Mouse (Mus musculus): ENCODE results near the gene Ndufb11. TPM values are rescaled to one million over a fixed set of nuclear protein-coding genes. Genes with fewer than 3 reads are reported as not detected.

Gene Ndufb11
- 192 and 201 TPM in 2 replicates for polyA plus RNA-seq (2016; fragmentation: Nextera tagmentation; extraction: Ambion mirVana)

DNA sequence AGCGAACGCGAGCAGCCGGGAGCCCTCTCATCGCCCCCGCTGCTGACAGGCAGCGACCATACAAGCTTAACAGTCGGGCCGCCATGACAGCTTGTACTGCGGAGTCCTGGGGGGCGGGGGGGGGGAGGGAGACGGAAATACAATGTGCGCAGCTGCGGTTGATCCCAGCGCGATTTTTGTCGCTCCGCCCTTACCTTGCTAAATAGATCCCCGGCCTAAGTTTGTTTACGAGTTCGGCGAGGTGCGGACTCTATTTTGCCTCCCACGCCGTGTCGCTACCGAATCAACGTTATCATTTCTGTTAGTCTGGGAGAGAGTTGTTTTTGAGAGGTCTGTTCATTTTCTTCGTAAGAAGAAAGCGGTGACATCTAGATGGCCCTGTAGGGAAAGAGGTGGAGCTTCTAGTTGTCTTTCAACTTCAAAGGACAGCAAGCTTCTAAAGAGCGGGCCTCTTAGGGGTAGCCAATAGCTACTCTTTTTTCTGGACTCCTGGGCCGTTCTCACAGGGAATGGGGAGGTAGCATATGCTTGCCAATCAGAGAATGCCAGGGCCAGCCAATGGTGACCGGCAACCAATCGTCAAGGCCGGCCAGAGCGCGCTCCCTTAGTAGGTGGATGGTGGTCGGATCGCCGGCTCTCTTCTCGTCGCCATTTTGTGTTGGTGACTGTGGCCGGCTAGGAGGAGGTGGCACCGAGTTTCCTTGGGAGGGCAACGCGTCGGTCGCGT lies at the start of gene Ndufb11, which contains the start of gene Rbm10:
Gene Ndufb11 (minus strand): TSS at position 444 of the 727 bp plus-strand sequence.
Gene Rbm10 (plus strand): TSS at position 328 of the 727 bp plus-strand sequence.
- 18% methylated on average over 49 of the region's 49 CpGs for WGBS
- ATAC-seq (ENCODE audit: low FRiP score): peak; percentile 97
- peak within 1 kb of the TSS; percentile 93 for H3K27ac ChIP-seq
- no peaks in the 10 kb centered on the region; the same call in 1 of the 2 replicates for H3K36me3 ChIP-seq
- H3K4me2 ChIP-seq (replicated peaks): peak within 1 kb of the TSS; percentile 60
- H3K9me3 ChIP-seq (replicated peaks): no peaks in the 10 kb centered on the region
- peaks cover 12% of the 10 kb centered on the region; the same call in 1 of the 2 replicates for H3K4me1 ChIP-seq
- no peaks in the 10 kb centered on the region for H3K27me3 ChIP-seq
- H3K9ac ChIP-seq: peak within 1 kb of the TSS; percentile 75
- H3K4me3 ChIP-seq: peak within 1 kb of the TSS; percentile 53

DNA sequence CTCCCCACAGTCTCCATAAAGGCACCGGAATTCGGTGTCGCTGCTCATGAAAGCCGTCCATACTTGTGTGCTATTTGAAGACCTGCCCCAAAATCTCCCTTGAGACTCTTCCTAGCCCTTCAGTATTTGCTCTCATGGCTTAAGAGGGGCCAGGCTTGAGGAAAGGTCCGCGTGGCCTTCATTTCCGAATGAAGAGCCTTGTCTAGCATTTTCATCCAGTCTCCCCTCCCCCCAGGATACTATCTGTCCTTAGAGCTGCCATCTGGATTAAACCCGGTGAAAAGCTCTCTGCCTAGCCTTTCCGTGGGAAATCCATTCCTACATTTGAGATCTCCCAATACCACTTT lies 46.0 kb upstream of the Ndufb11 start:
- H3K4me1 ChIP-seq: peaks cover 12% of the 10 kb centered on the region; the same call in 1 of the 2 replicates
- 25% methylated on average over 9 of the region's 9 CpGs for WGBS
- H3K27ac ChIP-seq: peak overlapping the region; percentile 81
- peak; percentile 1; the same call in 1 of the 2 replicates for ATAC-seq (ENCODE audit: low FRiP score)
- H3K4me3 ChIP-seq: peak overlapping the region; percentile 54
- peak overlapping the region; percentile 73 for H3K9ac ChIP-seq
- H3K4me2 ChIP-seq (replicated peaks): peak overlapping the region; percentile 48
- no peaks in the 10 kb centered on the region for H3K9me3 ChIP-seq (replicated peaks)
- H3K27me3 ChIP-seq: no peaks in the 10 kb centered on the region
- peaks cover 6% of the 10 kb centered on the region; the same call in 1 of the 2 replicates for H3K36me3 ChIP-seq

DNA sequence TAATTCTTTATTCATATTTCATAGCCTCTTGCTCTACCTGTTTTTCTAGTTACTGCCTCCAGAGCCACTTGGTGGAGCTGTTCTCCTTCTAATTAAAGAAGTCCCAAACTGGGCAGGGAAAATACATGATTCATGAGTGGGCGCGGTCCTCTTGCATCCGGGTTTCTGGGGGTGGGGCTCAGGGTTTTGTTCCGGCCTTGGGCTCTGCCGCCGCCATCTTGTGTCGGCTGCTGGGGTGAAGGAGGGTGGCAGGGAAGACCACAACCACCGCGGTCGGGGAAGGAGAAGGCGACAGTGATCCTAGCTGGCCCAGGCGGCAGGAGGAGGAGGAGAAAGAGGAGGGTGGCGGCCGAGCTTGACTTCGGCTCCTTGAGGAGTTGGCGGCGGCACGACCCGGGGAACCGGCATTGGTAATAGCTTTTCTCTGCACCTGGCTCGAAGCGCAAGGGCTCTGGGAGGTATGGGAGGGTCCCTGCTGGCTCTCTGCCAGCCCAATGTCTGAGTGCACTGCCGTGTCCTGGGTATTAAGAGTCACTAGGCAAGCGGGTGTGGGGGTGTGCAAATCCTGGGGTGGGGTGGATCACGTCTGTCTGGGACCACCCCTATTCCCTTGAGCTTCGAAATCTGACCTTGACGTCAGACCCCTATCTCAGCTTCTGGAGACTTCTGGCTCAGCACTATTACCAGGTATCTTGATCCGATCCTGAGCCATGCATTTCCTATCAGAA lies 45.5 kb upstream of the Ndufb11 start:
- H3K4me3 ChIP-seq: peak overlapping the region; percentile 54
- no peaks in the 10 kb centered on the region for H3K9me3 ChIP-seq (replicated peaks)
- H3K9ac ChIP-seq: peak overlapping the region; percentile 73
- WGBS: 18% methylated on average over 26 of the region's 28 CpGs
- H3K4me1 ChIP-seq: peaks cover 12% of the 10 kb centered on the region; the same call in 1 of the 2 replicates
- no peaks in the 10 kb centered on the region for H3K27me3 ChIP-seq
- ATAC-seq (ENCODE audit: low FRiP score): peak; percentile 87
- 0 out of 2 replicates have a peak, but pooled peaks cover 4% of the 10 kb centered on the region for H3K36me3 ChIP-seq
- H3K4me2 ChIP-seq (replicated peaks): peak overlapping the region; percentile 48
- H3K27ac ChIP-seq: peak overlapping the region; percentile 82

DNA sequence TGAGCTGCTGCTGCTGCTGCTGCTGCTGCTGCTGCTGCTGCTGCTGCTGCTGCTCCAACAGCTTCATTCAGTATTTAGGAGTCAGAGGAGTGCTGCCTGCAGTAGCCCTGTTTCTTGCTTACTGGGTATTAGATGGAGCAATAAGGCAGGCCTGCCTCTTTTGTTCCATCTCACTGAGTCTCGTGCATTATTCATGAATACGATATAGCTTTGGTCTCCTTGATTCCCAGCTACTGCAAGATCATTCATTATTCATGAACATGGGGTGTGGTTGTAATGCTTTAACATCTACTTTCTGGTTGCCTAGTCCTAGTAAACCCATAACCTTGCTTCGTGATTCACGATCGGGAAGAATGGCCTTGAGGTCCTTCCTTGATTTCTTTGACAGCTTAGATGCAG lies 44.9 kb upstream of the Ndufb11 start:
- H3K9ac ChIP-seq: no peak overlapping the region
- peak overlapping the region; percentile 82 for H3K27ac ChIP-seq
- peak overlapping the region; percentile 8; the same call in 1 of the 2 replicates for H3K4me2 ChIP-seq (replicated peaks)
- 22% methylated on average over 5 of the region's 5 CpGs for WGBS
- no peaks in the 10 kb centered on the region for H3K9me3 ChIP-seq (replicated peaks)
- H3K4me3 ChIP-seq: peak overlapping the region; percentile 54
- H3K27me3 ChIP-seq: no peaks in the 10 kb centered on the region
- peaks cover 12% of the 10 kb centered on the region; the same call in 1 of the 2 replicates for H3K4me1 ChIP-seq
- 0 out of 2 replicates have a peak, but pooled peaks cover 4% of the 10 kb centered on the region for H3K36me3 ChIP-seq
- peak; percentile 77 for ATAC-seq (ENCODE audit: low FRiP score)

DNA sequence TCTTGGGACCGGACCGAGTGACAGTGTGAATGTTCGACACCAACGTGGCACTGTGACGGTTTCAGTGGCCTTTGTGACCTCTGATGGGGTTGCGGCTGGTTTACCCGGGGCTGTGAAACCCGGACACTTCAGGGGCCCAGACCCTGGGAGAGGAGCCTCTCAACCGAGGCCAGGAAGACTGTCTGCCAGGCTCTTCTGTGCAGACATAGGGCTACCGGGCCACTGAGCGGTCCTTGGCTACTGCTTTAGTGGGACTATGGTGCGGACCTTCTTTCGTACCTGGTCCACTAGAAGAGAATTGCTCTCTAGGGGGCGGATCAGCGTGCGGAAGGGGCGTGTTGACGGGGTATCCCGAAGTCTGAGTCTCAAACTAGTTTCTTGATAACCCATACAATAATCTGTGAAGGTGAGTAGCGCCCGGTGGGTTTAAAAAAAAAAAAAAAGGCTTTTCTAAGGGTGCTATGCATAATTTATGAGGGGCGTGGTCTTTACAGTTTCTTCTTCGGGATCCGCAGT lies 41.5 kb upstream of the Ndufb11 start:
- ATAC-seq (ENCODE audit: low FRiP score): no peak
- 0 out of 2 replicates have a peak, but pooled peaks cover 4% of the 10 kb centered on the region for H3K4me1 ChIP-seq
- 0 out of 2 replicates have a peak overlapping the region, but pooled peaks have one; percentile 38 for H3K9ac ChIP-seq
- H3K4me2 ChIP-seq (replicated peaks): peak overlapping the region; percentile 65
- peak overlapping the region; percentile 42 for H3K4me3 ChIP-seq
- H3K9me3 ChIP-seq (replicated peaks): no peaks in the 10 kb centered on the region
- 16% methylated on average over 24 of the region's 24 CpGs for whole genome bisulfite sequencing
- H3K27ac ChIP-seq: no peak overlapping the region
- no peaks in the 10 kb centered on the region for H3K36me3 ChIP-seq
- H3K27me3 ChIP-seq: no peaks in the 10 kb centered on the region

DNA sequence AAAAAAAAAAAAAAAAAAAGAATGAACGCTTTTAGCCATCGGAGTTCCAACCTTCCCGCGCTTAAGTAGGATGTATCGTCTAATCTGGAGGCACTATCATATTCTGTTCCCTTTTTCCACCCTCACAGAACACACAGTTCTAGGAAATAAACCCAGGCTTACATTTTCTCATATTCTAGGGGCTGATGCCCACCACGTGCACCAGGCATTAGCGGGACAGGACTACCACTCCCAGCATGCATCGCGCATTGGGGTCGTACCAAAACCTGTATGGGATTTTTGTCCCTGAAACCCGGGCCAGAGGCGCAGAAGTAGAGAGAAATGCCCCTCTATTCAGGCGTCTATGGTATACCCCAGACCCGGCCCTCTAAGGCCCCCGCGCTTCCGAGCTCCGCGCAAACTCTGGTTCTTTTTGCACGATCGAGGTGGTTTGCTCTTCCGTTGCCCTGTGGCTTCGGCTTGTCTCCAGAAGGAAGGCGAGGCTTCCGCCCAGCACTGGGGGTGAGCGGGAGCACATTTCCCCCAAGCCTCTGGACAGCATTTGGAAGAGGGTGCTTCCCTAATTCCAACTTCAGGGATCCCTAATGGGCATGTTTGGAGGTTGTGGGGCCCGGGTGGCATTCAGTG lies 40.7 kb upstream of the Ndufb11 start, which contains the start of gene Uba1:
Gene Uba1 (plus strand): TSS at position 301 of the 627 bp plus-strand sequence.
- ATAC-seq (ENCODE audit: low FRiP score): peak; percentile 83
- peak within 1 kb of the TSS; percentile 42 for H3K4me3 ChIP-seq
- no peaks in the 10 kb centered on the region for H3K9me3 ChIP-seq (replicated peaks)
- 0 out of 2 replicates have a peak within 1 kb of the TSS, but pooled peaks have one; percentile 44 for H3K27ac ChIP-seq
- H3K27me3 ChIP-seq: no peaks in the 10 kb centered on the region
- no peaks in the 10 kb centered on the region for H3K36me3 ChIP-seq
- H3K4me1 ChIP-seq: 0 out of 2 replicates have a peak, but pooled peaks cover 4% of the 10 kb centered on the region
- H3K9ac ChIP-seq: 0 out of 2 replicates have a peak within 1 kb of the TSS, but pooled peaks have one; percentile 38
- H3K4me2 ChIP-seq (replicated peaks): peak within 1 kb of the TSS; percentile 65
- 19% methylated on average over 27 of the region's 27 CpGs for WGBS

DNA sequence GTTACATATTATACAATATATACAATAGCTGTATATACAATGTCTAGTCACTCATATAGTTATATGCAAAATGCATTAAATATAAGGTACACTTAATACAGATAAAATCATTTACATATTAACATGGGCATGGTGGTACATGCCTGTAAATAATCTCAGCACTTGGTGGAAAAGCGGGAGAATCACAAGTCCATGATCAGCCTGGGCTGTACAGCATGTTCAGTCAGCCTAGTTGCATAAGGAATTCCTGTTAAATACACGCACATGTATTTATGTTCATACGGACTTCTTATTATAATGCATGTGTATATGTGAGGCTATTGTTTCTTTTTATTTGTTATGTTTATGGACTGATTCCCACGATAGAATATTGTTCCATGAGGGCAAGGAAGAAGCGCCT lies 40.2 kb upstream of the Ndufb11 start:
- H3K36me3 ChIP-seq: no peaks in the 10 kb centered on the region
- H3K4me1 ChIP-seq: 0 out of 2 replicates have a peak, but pooled peaks cover 4% of the 10 kb centered on the region
- no peaks in the 10 kb centered on the region for H3K9me3 ChIP-seq (replicated peaks)
- H3K27me3 ChIP-seq: no peaks in the 10 kb centered on the region
- peak overlapping the region; percentile 42; the same call in 1 of the 2 replicates for H3K4me3 ChIP-seq
- H3K27ac ChIP-seq: no peak overlapping the region
- H3K9ac ChIP-seq: no peak overlapping the region
- no peak for ATAC-seq (ENCODE audit: low FRiP score)
- H3K4me2 ChIP-seq (replicated peaks): peak overlapping the region; percentile 65
- WGBS: 34% methylated on average over 5 of the region's 5 CpGs

DNA sequence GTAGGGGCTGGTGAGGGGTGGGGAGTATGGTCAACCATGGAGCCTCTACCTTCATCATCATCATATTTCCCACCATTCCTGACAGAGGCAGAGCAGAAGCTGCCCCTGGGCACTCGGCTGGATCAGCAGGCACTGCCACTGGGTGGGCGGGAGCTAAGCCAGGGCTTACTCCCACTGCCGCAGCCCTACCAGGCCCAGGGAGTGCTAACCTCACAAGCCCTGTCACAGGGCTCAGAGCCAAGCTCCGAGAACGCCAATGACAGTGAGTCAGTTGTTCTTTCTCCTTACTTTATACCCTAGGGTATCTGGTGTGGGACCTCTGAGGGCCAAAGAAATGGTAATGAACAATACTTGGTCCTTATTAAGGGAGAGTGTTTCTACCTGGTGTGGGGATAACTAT lies 27.4 kb upstream of the Ndufb11 start:
- Histone ChIP-seq H3K27me3 (no peaks in the 10 kb centered on the region), H3K9ac (no peak overlapping the region), H3K4me1 (no peaks in the 10 kb centered on the region), H3K9me3 (replicated peaks) (no peaks in the 10 kb centered on the region), H3K4me3 (no peak overlapping the region), H3K36me3 (peaks cover 50% of the 10 kb centered on the region), H3K27ac (no peak overlapping the region), H3K4me2 (replicated peaks) (no peak overlapping the region)
- no peak for ATAC-seq (ENCODE audit: low FRiP score)
- 77% methylated on average over 5 of the region's 5 CpGs for WGBS

DNA sequence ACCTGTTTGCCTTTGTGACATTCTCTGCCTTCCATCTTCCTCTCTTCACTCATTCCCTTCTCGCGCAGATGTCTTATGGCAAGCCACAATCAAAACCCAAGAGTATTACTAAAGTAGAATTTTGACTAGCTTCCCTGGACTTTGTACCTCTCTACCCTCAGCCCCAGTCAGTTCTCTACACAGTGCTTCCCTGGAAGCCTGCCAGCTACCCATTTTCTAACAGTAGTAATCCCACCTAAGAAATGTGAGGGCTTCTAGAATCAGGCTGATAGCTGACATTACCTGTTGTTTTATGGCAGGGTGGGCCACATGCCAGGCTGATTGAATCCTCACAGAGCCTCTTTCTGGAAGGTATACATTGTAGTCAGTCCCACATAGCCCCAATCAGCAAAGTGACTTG lies 20.7 kb upstream of the Ndufb11 start:
- ATAC-seq (ENCODE audit: low FRiP score): no peak
- Histone ChIP-seq H3K4me3 (no peak overlapping the region), H3K9me3 (replicated peaks) (no peaks in the 10 kb centered on the region), H3K4me2 (replicated peaks) (no peak overlapping the region), H3K27me3 (no peaks in the 10 kb centered on the region), H3K36me3 (peaks cover 48% of the 10 kb centered on the region), H3K4me1 (no peaks in the 10 kb centered on the region), H3K9ac (no peak overlapping the region), H3K27ac (no peak overlapping the region)
- 94% methylated on average over 2 of the region's 2 CpGs for WGBS

DNA sequence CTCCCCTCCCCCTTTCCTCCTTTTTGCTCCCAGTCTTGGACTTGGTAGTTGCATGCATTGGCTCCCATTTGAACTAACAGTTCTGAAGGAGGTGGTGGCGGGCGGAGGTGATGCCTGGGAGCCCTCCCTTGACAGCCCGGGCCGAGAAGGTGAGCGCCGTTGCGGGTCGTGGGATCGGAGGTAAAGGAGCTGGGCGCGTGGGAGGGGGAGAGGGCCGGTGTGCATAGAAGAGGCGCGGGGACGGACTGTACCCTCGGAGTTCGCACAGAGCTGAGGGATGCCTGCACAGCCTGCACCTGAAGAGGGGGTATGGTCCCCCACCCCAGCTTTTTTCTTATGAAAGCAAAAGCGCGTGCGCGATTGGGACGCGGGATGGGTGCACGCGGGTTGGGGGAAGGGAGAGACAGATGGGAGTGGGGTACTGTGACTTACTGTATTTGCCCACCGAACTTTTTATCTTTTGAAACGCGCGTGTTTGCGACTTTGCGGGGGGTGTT lies 532 bp upstream of the Ndufb11 start:
- Histone ChIP-seq H3K9me3 (replicated peaks) (no peaks in the 10 kb centered on the region), H3K4me2 (replicated peaks) (peak overlapping the region; percentile 60), H3K4me1 (peaks cover 12% of the 10 kb centered on the region; the same call in 1 of the 2 replicates), H3K27me3 (no peaks in the 10 kb centered on the region), H3K36me3 (no peaks in the 10 kb centered on the region; the same call in 1 of the 2 replicates), H3K4me3 (peak overlapping the region; percentile 53), H3K27ac (peak overlapping the region; percentile 93), H3K9ac (peak overlapping the region; percentile 75)
- WGBS: 26% methylated on average over 31 of the region's 31 CpGs
- ATAC-seq (ENCODE audit: low FRiP score): peak; percentile 74

DNA sequence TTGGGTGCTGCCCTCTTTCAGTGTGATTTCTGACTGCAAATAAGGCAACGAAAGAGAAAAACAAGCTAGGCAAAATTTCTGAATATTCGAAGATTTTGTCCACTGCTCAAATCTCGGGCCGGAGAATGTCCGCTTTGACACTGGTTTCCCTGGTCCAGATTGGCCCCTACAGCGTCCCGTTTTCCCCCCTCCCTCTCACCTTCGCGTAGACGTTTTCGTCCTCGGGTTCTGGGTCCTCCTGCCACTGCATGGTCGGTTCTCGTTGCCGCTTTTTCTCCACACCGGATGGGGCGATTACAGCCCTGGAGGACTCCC lies 601 bp downstream of the Ndufb11 start:
- ATAC-seq (ENCODE audit: low FRiP score): no peak; the same call in 1 of the 2 replicates
- Histone ChIP-seq H3K9me3 (replicated peaks) (no peaks in the 10 kb centered on the region), H3K9ac (peak overlapping the region; percentile 55), H3K4me1 (peaks cover 12% of the 10 kb centered on the region; the same call in 1 of the 2 replicates), H3K27ac (peak overlapping the region; percentile 93), H3K27me3 (no peaks in the 10 kb centered on the region), H3K36me3 (no peaks in the 10 kb centered on the region; the same call in 1 of the 2 replicates), H3K4me3 (peak overlapping the region; percentile 53), H3K4me2 (replicated peaks) (peak overlapping the region; percentile 48)
- 22% methylated on average over 17 of the region's 17 CpGs for WGBS
